Mouse (Mus musculus): ENCODE results near the gene Fdx1l.

Fdx1l gene

GRCm38 (mm10) chr9:21027774-21028290, 45.6 kb downstream of the Fdx1l start:
- no peak for DNase-seq (ENCODE audit: low read depth)

- DNase-seq (ENCODE audit: low read depth): no peak
These were observed 46.6 kb downstream of the Fdx1l start for GRCm38 (mm10) chr9:21026849-21027248.

- no peak for DNase-seq (ENCODE audit: low read depth)
These were observed 48.1 kb downstream of the Fdx1l start for GRCm38 (mm10) chr9:21025258-21025810.

- DNase-seq (ENCODE audit: low read depth): no peak
These were observed 50.7 kb downstream of the Fdx1l start for GRCm38 (mm10) chr9:21022726-21023125.

- no peak for DNase-seq (ENCODE audit: low read depth)
These were observed 51.1 kb downstream of the Fdx1l start for GRCm38 (mm10) chr9:21022288-21022687.

DNA sequence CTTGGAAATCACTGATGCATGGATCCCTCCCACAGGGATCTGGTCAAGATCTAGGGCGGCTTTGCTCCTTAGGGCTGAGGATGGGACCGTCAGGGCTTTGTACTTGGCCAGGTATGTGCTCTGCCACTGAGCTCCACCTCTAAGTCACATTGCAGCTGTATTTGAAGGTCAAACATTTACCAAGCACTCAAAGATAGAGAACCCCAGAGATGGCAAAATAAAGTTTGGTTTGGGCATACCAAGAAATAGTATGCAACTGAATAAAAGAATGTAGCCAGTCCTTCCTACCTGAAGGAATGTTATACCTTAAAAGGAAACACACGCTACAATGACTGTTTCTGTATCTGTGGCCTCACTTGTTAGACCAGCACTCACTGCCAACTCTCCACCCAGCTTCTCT, 52.1 kb downstream of the Fdx1l start:
- no peak for DNase-seq (ENCODE audit: low read depth)

GRCm38 (mm10) chr9:21018600-21018999, 54.8 kb downstream of the Fdx1l start:
- DNase-seq (ENCODE audit: low read depth): no peak
